Mouse (Mus musculus) right cerebral cortex, postnatal 4 days (tissue): ENCODE measurements around the gene Mup21.
"Not testable (repeated sequence)": the region's sequence is repeated elsewhere in the genome, so short reads cannot be mapped to it uniquely, and the experiment has no call there.

Experiments
- DNase-seq: peaks from one replicate; pipeline ENCODE4 v3.0.0-alpha.2; 2022

The Mup21 gene

DNA sequence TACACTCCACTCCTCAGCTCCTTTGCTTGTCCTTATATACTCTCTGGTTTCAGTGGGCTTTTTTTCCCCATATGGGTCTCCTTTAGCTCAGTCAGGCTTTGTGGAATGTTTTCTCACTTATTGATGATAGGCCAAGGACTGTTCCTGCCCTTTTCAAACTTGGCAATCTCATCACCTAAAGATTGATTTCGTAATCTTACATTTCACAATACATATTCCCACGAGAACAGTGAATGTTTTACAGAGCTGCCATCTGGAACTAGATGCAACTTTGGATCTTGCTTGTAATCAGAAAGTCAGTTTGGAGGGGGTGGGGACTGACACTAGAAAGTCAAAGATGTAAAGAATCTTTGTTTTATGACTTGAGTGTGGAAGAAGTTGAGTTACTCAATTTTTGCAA, at the start of gene Mup21:
Mup21 (minus strand) TSS at position 53 of the 400 bp plus-strand sequence.
- DNase-seq = no peak

DNA sequence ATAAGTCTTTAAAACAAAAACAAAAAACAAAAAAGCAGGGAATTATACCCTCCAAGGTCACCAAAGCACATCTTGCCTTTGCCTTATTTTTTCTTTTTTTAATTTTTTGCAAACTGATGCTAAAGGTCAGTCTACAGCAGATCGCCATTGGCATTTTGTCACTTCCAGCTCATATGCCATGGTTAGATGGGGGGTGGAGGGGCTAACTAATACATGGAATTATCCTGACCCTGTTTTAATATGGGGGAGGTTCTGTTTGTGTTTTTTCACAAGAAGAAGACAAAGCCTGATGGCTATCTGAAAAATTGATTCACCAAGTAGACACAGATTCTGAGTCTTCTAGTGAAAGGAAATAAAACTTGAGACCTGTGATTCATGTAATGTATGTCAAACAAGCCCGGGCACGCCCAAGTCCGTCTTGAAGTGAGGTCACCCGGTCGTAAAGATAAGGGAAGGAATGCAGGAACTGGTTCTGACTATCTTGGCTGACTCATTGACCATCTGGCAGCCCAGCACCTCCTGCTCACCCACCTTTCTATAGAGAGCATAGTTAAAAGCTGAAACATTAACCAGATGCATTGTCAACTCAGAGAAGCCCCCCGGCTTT, 49.4 kb upstream of the Mup21 start:
- DNase-seq = no peak

DNA sequence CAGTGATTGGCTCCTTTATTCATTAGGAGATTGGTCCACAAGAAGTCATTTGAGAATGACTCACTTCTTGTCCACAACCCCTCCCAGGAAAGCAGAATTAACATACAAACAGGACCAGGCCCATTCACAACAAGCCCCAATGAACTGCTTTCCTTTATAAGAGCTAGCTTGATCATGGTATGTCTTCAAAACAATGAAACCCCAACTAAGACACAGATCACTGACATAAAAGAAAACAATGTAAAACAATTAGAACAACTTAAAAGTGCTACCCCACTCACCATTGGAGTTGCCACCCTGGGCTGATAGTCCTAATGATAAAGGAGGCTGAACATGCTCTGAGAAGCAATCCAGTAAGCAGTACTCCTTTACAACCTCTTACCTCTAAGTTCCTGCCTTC, 38.1 kb upstream of the Mup21 start:
- DNase-seq = no peak

DNA sequence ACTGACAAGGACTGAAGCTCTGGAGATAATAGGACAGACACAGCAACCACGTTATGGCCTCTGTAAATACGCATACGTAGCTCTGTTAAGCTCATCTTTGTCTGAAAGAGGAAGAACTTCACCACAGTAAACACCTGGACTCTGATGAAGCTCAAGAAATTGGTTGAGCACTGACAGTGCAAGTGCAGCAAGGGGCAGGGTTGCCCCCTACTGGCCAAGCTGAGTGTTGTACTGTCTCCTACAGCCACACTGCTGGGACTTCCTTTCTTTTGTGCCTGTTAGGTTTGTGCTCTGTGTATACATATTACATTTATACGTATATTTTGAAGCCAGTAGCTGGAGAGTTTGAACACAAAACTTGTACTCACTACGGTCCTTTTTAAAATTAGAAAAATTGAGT, 26.6 kb upstream of the Mup21 start:
- DNase-seq = peak; percentile 16

DNA sequence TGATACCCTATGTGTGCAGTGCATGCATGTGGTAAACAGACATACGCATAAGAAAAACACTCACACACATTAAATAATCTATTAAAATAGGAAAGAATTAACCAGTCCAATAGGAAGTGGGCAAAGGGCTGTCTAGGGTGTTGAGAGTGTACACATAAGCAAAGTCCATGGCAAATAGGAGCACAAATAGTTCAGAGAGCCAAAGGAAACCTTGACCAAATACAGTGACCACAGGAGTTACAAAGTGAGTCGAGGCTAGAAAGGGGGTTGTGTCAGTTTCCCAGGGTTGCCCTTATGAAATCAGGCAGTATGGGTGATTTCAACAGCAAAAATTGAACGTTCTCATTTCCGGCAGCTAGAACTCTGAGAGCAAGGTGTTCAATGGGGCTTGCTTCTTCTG, 23.8 kb upstream of the Mup21 start:
- no peak for DNase-seq

DNA sequence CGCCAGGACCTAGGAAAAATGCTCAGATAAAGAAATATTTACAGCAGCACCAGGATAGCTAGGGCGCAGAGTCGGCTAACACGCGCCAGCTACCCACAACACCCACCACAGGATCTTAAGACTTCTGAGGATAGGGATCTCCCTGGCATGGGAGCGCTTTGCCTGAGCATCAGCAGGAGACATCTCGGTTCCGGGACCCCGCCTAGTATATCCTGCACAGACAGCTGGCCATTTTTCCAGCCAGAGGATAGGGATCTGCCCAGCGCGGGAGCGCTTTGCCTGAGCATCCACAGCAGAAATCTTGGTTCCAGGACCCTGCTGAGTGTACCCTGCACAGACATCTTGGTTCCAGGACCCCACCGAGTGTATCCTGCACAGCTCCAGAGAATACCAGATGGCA, 17.0 kb upstream of the Mup21 start:
- DNase-seq = not testable (repeated sequence)

DNA sequence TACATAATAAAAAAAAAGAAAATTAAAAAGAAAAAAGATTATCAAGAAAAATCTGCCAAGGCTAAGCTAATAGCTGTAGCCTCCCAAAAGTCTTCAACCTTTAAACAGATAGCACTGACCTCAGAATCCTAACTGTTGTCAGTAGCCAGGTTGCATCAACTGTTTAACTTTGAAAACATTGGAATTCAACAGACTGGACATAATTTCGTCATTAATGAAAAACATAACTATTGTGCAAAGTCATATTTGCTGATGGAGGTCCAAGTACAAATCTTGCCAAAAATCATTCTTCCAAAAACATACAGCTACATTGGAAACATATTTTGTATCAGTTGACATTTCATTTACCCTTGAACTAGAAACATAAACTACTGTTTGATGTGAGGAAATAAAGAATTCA, 7.7 kb upstream of the Mup21 start:
- DNase-seq = no peak

DNA sequence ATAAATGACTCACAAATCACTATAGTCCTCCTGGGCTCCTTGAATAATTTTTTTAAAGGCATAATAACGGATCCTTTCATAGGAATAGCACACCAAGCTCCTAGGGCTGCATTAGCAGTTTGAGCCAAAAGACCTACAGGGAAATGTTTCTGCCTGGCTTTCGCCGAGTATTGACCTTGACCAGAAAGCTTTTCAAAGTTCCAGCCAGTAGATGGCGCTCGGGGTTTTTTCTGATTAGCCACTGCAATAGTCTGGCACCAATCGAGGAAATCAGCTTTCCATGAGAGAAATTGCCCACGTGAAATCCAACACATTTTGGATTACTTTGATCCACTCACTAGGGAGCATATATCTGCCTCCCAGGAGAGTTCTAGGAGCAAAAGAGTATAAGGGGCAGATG, 17.0 kb downstream of the Mup21 start:
- peak; percentile 45 for DNase-seq

DNA sequence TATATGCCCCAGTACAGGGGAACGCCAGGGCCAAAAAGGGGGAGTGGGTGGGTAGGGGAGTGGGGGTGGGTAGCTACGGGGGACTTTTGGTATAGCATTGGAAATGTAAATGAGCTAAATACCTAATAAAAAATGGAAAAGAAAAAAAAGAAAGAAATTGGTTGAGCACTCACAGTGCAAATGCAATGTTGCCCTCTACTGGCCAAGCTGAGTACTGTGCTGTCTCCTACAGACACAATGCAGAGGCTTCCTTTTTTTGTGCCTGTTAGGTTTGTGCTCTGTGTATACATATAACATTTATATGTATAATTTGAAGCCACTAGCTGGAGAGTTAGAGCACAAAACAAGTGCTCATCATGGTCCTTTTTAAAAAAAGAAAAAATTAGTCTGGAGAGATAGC, 47.3 kb downstream of the Mup21 start:
- peak; percentile 27 for DNase-seq
